Mouse (Mus musculus) intestine, postnatal 0 days (tissue): Measurements from ENCODE around the gene Gstp1. TPM values are rescaled to one million over a fixed set of nuclear protein-coding genes. Genes with fewer than 3 reads are reported as not detected.
A peak's percentile ranks its signal among the peaks of the same experiment; 100 is the strongest.

ENCODE experiments used
- ATAC-seq: fragments of 200-750 bp; cut with Nextera tagmentation; 2 replicates; pipeline ENCODE4 v1.8.0; 2017; ENCODE audit warnings: mild to moderate bottlenecking, moderate TSS enrichment, moderate library complexity
- H3K27ac ChIP-seq: fragments of 300-500 bp; sonication (generic); 2 replicates; pipeline ENCODE4 v1.5.1; 2014; ENCODE audit warnings: mild to moderate bottlenecking, low read depth, low read length, moderate library complexity
- H3K27me3 ChIP-seq: fragments of 300-500 bp; sonication (generic); replicated peaks from 2 replicates; pipeline ENCODE4 v1.6.1; 2014; ENCODE audit warnings: low read length, mixed read lengths; ENCODE audit not compliant: control insufficient read depth, insufficient read depth
- H3K36me3 ChIP-seq: fragments of 300-500 bp; sonication (generic); 2 replicates; pipeline ENCODE4 v1.6.1; 2014; ENCODE audit warnings: mild to moderate bottlenecking, moderate library complexity; ENCODE audit not compliant: control insufficient read depth, insufficient read depth
- H3K4me1 ChIP-seq: fragments of 300-500 bp; sonication (generic); replicated peaks from 2 replicates; pipeline ENCODE4 v1.6.1; 2014; ENCODE audit warnings: antibody characterized with exemption, low read length, mixed read lengths; ENCODE audit not compliant: control insufficient read depth, insufficient read depth
- H3K4me2 ChIP-seq: fragments of 300-500 bp; sonication (generic); replicated peaks from 2 replicates; pipeline ENCODE4 v1.6.1; 2014; ENCODE audit warnings: low read depth, mild to moderate bottlenecking, moderate library complexity
- H3K4me3 ChIP-seq: fragments of 300-500 bp; sonication (generic); 2 replicates; pipeline ENCODE4 v1.5.1; 2014; ENCODE audit warnings: low read depth, low read length
- H3K9ac ChIP-seq: fragments of 300-500 bp; sonication (generic); 2 replicates; pipeline ENCODE4 v1.6.1; 2014; ENCODE audit warnings: mild to moderate bottlenecking, low read depth, low read length
- H3K9me3 ChIP-seq: fragments of 300-500 bp; sonication (generic); 2 replicates; pipeline ENCODE4 v1.6.1; 2016; ENCODE audit warnings: mixed run types; ENCODE audit not compliant: control insufficient read depth
- CTCF ChIP-seq: sonication (generic); IDR thresholded peaks from 2 replicates; pipeline ENCODE4 v1.5.1; 2016; ENCODE audit warnings: low read depth, mild to moderate bottlenecking, control low read depth, antibody characterized with exemption, moderate library complexity
- WGBS: fragments of 180-500 bp; shearing (Covaris S2); extraction: QIAGEN DNeasy Blood & Tissue Kit; methylation state at CpG from one replicate; pipeline ENCODE4 v1.1.7; 2014; 5-methylcytosine and 5-hydroxymethylcytosine counted together
- polyA plus RNA-seq: library from polyadenylated mRNA; unstranded; fragments of >200 nt; fragmentation: Nextera tagmentation; extraction: Ambion mirVana; gene quantifications from 2 replicates; pipeline ENCODE4 v1.2.1, GENCODE M21; 2015

Gene Gstp1
- polyA plus RNA-seq, 1 experiment from 2014 or later = 746 TPM

GRCm38 (mm10) chr19:4015635-4016034 is 22.1 kb downstream of the Gstp1 start:
- no peak overlapping the region for H3K4me3 ChIP-seq
- TF ChIP-seq CTCF = no peak
- 69% methylated on average over 5 of the region's 5 CpGs for WGBS
- H3K27ac ChIP-seq = no peak overlapping the region
- H3K9me3 ChIP-seq = no peaks in the 10 kb centered on the region
- no peaks in the 10 kb centered on the region for H3K4me1 ChIP-seq
- H3K9ac ChIP-seq = no peak overlapping the region
- no peaks in the 10 kb centered on the region for H3K36me3 ChIP-seq
- no peak for ATAC-seq
- no peaks in the 10 kb centered on the region for H3K27me3 ChIP-seq
- H3K4me2 ChIP-seq = no peak overlapping the region

- no peaks in the 10 kb centered on the region for H3K4me1 ChIP-seq
- no peak for ATAC-seq
- no peak overlapping the region for H3K4me2 ChIP-seq
- H3K4me3 ChIP-seq = no peak overlapping the region
- H3K27me3 ChIP-seq = no peaks in the 10 kb centered on the region
- TF ChIP-seq CTCF = no peak
- H3K9ac ChIP-seq = no peak overlapping the region
- no peaks in the 10 kb centered on the region for H3K9me3 ChIP-seq
- no peak overlapping the region for H3K27ac ChIP-seq
- peaks cover 7% of the 10 kb centered on the region for H3K36me3 ChIP-seq
Measured at GRCm38 (mm10) chr19:4014802-4015201, 23.0 kb downstream of the Gstp1 start.

DNA sequence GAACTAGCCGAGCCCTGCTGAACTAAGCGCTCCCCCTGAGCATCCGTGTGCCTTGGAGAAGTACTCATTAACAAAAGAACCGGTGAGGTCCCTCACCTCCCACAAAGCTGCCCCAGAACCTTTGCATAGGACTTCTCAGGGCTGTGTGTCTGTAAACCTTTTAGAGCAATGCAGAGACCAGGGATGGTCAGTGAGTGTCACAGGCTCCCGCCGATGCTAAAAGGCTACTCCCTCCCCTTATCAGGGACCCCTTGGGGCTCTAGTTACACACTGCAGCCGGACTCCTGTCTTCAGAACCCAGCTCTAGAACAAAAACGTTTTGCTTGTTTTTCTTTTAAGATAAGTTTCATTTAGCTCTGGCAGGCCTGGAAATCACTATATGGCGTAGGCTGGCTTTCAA is 24.7 kb downstream of the Gstp1 start:
- H3K4me2 ChIP-seq = peak overlapping the region; percentile 72
- 18% methylated on average over 9 of the region's 9 CpGs for WGBS
- TF ChIP-seq CTCF = no peak
- no peaks in the 10 kb centered on the region for H3K9me3 ChIP-seq
- H3K4me3 ChIP-seq = peak overlapping the region; percentile 85; the same call in 1 of the 2 replicates
- no peak overlapping the region for H3K27ac ChIP-seq
- no peak; the same call in 1 of the 2 replicates for ATAC-seq
- H3K4me1 ChIP-seq = no peaks in the 10 kb centered on the region
- H3K36me3 ChIP-seq = peaks cover 24% of the 10 kb centered on the region
- H3K9ac ChIP-seq = no peak overlapping the region
- no peaks in the 10 kb centered on the region for H3K27me3 ChIP-seq

DNA sequence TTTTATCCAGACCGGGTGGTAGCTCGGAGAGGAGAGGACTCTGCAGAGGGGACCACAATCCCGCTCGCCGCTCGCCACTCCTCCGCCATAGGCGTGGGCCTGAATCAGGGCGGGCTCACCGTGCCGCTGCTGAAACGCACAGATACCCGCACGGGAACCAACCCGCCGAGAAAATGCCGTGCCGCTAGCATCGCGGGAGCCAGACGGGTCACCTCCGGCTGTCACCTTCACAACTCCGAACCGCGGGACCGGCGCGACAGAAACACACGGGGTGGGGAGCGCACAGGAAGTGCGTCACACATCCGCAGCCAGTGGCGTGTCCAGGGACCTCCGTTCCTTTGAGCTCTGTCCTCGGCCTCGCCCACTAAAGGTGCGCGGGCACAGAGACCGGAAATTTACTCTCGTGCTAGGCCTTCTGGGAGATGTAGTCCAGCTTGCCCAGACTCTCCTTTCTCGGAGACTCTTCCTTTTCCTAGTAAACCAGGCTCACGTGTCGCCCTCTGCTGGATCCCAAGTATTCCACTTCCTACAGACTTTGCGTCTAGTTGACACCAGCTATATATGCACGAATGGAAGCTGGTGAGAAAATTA is 25.3 kb downstream of the Gstp1 start, which contains the start of gene Ndufv1:
Gene Ndufv1 (minus strand): TSS at position 375 of the 591 bp plus-strand sequence.
- Histone ChIP-seq H3K27ac (peak within 1 kb of the TSS; percentile 73), H3K36me3 (peaks cover 30% of the 10 kb centered on the region), H3K4me2 (peak within 1 kb of the TSS; percentile 72), H3K4me1 (no peaks in the 10 kb centered on the region), H3K27me3 (no peaks in the 10 kb centered on the region), H3K9ac (peak within 1 kb of the TSS; percentile 58), H3K9me3 (no peaks in the 10 kb centered on the region), H3K4me3 (peak within 1 kb of the TSS; percentile 85)
- under 1% methylated on average over 45 of the region's 45 CpGs for WGBS
- peak; percentile 99 for ATAC-seq
- TF ChIP-seq CTCF = peak; percentile 95

GRCm38 (mm10) chr19:4011086-4011485 is 26.7 kb downstream of the Gstp1 start:
- TF ChIP-seq CTCF = no peak
- WGBS = 94% methylated on average over 5 of the region's 5 CpGs
- Histone ChIP-seq H3K4me1 (no peaks in the 10 kb centered on the region), H3K4me3 (no peak overlapping the region), H3K27ac (no peak overlapping the region), H3K36me3 (peaks cover 44% of the 10 kb centered on the region), H3K4me2 (no peak overlapping the region), H3K27me3 (no peaks in the 10 kb centered on the region), H3K9me3 (no peaks in the 10 kb centered on the region), H3K9ac (no peak overlapping the region)
- ATAC-seq = no peak

DNA sequence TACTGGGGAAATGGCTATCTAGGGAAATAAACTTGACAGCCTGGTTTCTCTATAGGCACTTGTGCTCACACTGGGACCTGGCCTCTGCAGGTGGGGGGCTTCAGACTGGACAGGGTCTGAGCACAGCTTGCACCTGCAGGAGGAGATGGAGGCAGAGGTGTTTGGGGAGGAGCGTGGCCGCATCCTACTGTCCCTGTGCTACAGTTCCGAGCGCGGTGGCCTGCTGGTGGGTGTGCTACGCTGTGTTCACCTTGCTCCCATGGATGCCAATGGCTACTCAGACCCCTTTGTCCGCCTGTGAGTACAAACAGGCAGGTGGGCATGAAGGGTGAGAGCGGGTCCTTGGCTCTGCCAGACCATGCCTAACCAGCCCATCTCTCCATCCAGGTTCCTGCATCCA is 31.8 kb downstream of the Gstp1 start:
- no peak overlapping the region for H3K4me3 ChIP-seq
- TF ChIP-seq CTCF = no peak
- no peaks in the 10 kb centered on the region for H3K27me3 ChIP-seq
- H3K4me2 ChIP-seq = no peak overlapping the region
- peaks cover 53% of the 10 kb centered on the region for H3K36me3 ChIP-seq
- no peak overlapping the region for H3K9ac ChIP-seq
- H3K4me1 ChIP-seq = peaks cover 4% of the 10 kb centered on the region; the same call in 1 of the 2 replicates
- 94% methylated on average over 8 of the region's 8 CpGs for WGBS
- no peak for ATAC-seq
- no peak overlapping the region for H3K27ac ChIP-seq
- H3K9me3 ChIP-seq = no peaks in the 10 kb centered on the region
